Mouse (Mus musculus) ovary, adult 10 weeks (tissue): Measurements from ENCODE around the gene Klra5. TPM values are rescaled to one million over a fixed set of nuclear protein-coding genes. Genes with fewer than 3 reads are reported as not detected.

Source experiments
- polyA plus RNA-seq: library from polyadenylated mRNA; stranded (reverse); fragments of 350-450 nt; fragmentation: Illumina TruSeq; extraction: RNeasy Lipid Tissue Mini Kit (QIAGEN cat#74804); gene quantifications from one replicate; pipeline ENCODE4 v1.2.3, GENCODE M21; 2014

Gene Klra5
- not detected for polyA plus RNA-seq

GRCm38 (mm10) chr6:129917476-129917946 is at the start of gene Klra5:
Gene Klra5, minus strand, starts transcription at chr6:129917650.

DNA sequence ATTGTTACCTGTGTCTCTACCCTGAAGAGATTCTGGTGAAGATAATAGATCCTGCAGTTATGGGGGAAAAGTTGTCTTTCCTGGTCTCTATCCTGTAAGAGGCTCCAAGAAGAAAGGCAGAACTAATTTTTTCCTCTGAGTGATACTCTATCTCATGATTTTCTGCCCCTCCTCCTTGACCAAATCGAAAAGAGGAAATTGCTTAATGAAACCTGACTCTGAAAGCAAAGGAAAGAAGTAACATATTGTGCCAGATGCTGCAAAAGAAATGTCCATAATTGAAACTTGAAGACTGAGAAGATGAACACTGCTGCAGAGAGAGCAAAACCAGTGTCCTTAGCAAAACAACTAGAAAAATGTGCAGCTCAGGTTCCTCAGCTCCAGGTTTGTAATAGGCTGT is 40.9 kb downstream of the Klra5 start, which contains the start of gene Klra17:
Gene Klra17 (minus strand): TSS at position 124 of the 400 bp plus-strand sequence.

DNA sequence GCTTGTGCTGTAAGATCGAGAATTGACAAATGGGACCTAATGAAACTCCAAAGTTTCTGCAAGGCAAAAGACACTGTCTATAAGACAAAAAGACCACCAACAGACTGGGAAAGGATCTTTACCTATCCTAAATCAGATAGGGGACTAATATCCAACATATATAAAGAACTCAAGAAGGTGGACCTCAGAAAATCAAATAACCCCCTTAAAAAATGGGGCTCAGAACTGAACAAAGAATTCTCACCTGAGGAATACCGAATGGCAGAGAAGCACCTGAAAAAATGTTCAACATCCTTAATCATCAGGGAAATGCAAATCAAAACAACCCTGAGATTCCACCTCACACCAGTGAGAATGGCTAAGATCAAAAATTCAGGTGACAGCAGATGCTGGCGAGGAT is 55.1 kb downstream of the Klra5 start, which contains the start of gene Gm17631:
Gene Gm17631 (plus strand): TSS at position 301 of the 400 bp plus-strand sequence.

Other genes starting within 250 kb of the Klra5 start
- gene Klrc1, start 238.7 kb downstream of the Klra5 start, polyA plus RNA-seq = 0.43 TPM
- gene Klri1, start 200.5 kb downstream of the Klra5 start, polyA plus RNA-seq = 1.1 TPM
- 0.48 TPM for gene Klri2, start 177.2 kb downstream of the Klra5 start, polyA plus RNA-seq
- not detected for gene Gm156, start 133.4 kb downstream of the Klra5 start, polyA plus RNA-seq
- not detected for gene Gm17631, start 55.0 kb downstream of the Klra5 start, polyA plus RNA-seq
- 0.80 TPM for gene Klra17, start 41.0 kb downstream of the Klra5 start, polyA plus RNA-seq
- not detected for gene Klra6, start 109.3 kb upstream of the Klra5 start, polyA plus RNA-seq
- gene Klra4, start 149.6 kb upstream of the Klra5 start, polyA plus RNA-seq = 1.4 TPM
- not detected for gene Klra8, start 212.2 kb upstream of the Klra5 start, polyA plus RNA-seq